Mouse (Mus musculus) kidney, adult 11 months (tissue): Measurements from ENCODE around the gene Tnfsf4.

Experiments
- DNase-seq: peaks from one replicate; pipeline ENCODE4 v3.0.0; 2022

Tnfsf4 gene

DNA sequence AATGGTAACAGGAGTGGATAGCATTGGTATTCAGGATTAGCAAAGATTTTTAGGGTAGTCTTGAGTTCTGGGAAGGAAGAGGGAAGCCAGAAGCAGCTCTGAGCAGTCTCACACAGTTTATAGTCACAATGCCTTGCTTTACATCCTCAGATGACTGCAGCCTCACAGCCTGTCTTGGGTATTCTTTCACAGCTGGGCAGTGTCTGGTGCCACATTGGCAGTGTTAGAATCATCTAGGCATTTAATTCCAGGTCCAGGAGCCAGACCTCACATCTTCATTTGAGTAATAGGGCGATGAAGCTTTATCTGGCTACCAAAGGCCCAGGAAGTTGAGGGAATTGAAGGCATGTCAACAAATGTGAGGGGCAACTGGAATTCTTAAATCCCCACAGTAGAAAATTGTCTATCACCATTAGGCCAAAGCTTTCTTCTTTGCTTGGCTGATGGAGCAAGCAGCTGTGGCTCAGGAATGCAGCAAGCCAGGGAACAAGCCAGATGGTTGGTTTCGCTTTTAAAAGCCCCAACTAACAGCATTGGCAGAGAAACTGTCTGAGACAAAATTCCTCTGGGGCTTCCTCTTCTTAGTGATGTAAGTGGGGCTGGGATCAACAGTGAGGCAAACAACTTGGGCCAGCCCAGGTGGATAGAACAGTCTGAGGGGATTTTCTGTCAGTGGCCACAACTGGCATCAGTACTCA, 68.3 kb downstream of the Tnfsf4 start:
- peak; percentile 12 for DNase-seq
